Mouse (Mus musculus): ENCODE measurements around the gene Car12. TPM values are rescaled to one million over a fixed set of nuclear protein-coding genes. Genes with fewer than 3 reads are reported as not detected.

Gene Car12
- 3.6 and 6.4 TPM in 2 replicates for polyA plus RNA-seq (2015; fragmentation: Nextera tagmentation; extraction: Ambion mirVana)

DNA sequence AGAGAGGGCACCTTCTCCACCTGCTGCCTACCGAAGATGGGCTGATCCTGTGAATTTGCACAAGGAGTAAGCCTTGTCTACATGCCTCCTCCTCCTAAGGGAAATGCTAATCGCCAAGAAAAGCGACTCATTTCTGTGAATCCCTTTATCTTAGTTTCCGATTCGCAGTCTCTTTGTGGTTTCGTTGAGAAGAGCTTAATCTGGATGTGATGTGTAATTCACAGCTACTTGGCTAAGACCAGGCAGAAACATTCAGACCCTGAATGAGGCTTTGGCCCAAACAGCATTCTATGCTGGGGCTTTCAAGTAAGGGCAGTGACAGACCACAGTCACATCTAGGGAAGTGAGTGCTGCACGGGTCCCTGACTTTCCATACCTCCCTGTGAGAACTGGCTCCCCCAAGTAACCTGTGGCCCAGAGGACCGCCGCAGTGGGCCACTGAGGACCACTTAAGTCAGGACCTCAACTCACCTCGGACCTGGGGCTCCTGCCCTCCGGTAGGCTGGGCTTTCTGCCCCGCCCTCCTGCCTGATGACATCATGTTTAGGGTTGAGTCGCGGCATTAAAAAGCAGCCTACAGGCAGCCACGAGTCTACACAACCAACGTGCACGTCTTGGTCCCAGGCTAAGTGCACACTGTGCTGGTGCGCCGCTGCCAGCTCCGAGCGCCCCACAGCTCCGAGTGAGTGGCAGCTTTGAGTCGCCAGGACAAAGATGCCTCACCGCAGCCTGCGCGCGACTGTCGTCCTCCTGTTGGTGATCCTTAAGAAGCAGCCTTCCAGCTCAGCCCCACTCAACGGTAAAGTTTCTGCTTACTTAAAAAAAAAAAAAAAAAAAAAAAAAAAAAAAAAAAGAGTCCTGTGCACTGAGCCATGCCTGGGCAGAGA is at the start of gene Car12:
Gene Car12, plus strand, starts transcription at position 552 of the 887 bp plus-strand sequence.
- no peak within 1 kb of the TSS for H3K27ac ChIP-seq (replicated peaks)
- H3K36me3 ChIP-seq = no peaks in the 10 kb centered on the region
- peak; percentile 81 for ATAC-seq (replicated peaks)
- peak within 1 kb of the TSS; percentile 74 for H3K4me2 ChIP-seq (replicated peaks)
- peak within 1 kb of the TSS; percentile 43 for H3K4me3 ChIP-seq
- 14% methylated on average over 29 of the region's 29 CpGs for WGBS
- H3K9ac ChIP-seq (replicated peaks) = peak within 1 kb of the TSS; percentile 45
- H3K27me3 ChIP-seq = 0 out of 2 replicates have a peak, but pooled peaks cover 4% of the 10 kb centered on the region
- peaks cover 37% of the 10 kb centered on the region for H3K4me1 ChIP-seq
- H3K9me3 ChIP-seq = no peaks in the 10 kb centered on the region

- Histone ChIP-seq H3K9ac (replicated peaks) (no peak overlapping the region), H3K36me3 (no peaks in the 10 kb centered on the region), H3K4me3 (no peak overlapping the region), H3K4me2 (replicated peaks) (no peak overlapping the region), H3K27ac (replicated peaks) (no peak overlapping the region), H3K27me3 (no peaks in the 10 kb centered on the region), H3K4me1 (peaks cover 4% of the 10 kb centered on the region), H3K9me3 (no peaks in the 10 kb centered on the region)
- ATAC-seq (replicated peaks) = no peak
- WGBS = 83% methylated on average over 3 of the region's 3 CpGs
These were observed 49.7 kb upstream of the Car12 start for GRCm38 (mm10) chr9:66663764-66664163.

DNA sequence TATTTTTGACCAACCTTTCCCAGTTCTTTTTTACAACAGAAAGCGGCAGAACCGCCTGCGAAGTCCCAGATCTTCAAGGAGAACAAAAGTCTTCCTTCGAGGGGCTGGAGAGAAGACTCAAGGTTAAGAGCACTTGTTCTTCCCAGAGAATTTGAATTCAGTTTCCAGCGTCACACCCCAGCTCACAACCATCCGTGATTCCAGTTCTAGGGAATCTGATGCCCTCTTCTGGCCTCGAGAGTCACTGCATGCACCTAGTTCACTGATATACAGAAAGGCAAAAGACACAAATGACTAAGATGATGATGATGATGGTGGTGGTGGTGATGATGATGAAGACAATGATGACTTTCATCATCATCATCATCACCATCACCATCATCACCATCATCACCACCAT is 48.9 kb upstream of the Car12 start:
- H3K4me1 ChIP-seq = peaks cover 4% of the 10 kb centered on the region
- no peak overlapping the region for H3K27ac ChIP-seq (replicated peaks)
- no peak overlapping the region for H3K4me2 ChIP-seq (replicated peaks)
- H3K9ac ChIP-seq (replicated peaks) = no peak overlapping the region
- 90% methylated on average over 7 of the region's 7 CpGs for WGBS
- no peak for ATAC-seq (replicated peaks)
- H3K27me3 ChIP-seq = no peaks in the 10 kb centered on the region
- no peaks in the 10 kb centered on the region for H3K36me3 ChIP-seq
- no peak overlapping the region for H3K4me3 ChIP-seq
- no peaks in the 10 kb centered on the region for H3K9me3 ChIP-seq

GRCm38 (mm10) chr9:66666153-66666552 is 47.3 kb upstream of the Car12 start:
- peaks cover 4% of the 10 kb centered on the region for H3K4me1 ChIP-seq
- no peaks in the 10 kb centered on the region for H3K36me3 ChIP-seq
- H3K4me2 ChIP-seq (replicated peaks) = no peak overlapping the region
- 79% methylated on average over 3 of the region's 3 CpGs for WGBS
- H3K27me3 ChIP-seq = no peaks in the 10 kb centered on the region
- no peak overlapping the region for H3K27ac ChIP-seq (replicated peaks)
- H3K9me3 ChIP-seq = no peaks in the 10 kb centered on the region
- H3K9ac ChIP-seq (replicated peaks) = no peak overlapping the region
- no peak overlapping the region for H3K4me3 ChIP-seq
- ATAC-seq (replicated peaks) = no peak

DNA sequence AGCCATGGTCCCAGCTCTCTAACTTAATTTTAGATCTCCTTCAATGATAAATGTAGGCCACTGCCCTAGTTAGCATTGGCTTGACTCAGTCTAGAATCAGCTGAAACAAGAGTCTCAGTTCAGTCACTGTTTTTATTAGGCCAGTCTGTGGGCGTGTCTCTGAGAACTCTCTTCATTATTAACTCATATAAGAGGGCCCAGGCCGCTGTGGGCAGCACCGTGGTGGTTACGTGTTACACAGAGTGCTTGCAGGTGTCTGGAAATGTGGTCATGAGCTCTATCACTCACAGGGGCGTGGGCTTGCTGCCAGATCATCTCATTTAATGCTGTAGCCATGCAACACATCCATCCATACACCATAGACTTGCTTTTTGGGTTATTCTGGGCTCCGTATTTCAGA is 46.4 kb upstream of the Car12 start:
- no peak for ATAC-seq (replicated peaks)
- no peak overlapping the region for H3K9ac ChIP-seq (replicated peaks)
- H3K27ac ChIP-seq (replicated peaks) = no peak overlapping the region
- H3K9me3 ChIP-seq = no peaks in the 10 kb centered on the region
- no peak overlapping the region for H3K4me2 ChIP-seq (replicated peaks)
- WGBS = 79% methylated on average over 6 of the region's 6 CpGs
- no peaks in the 10 kb centered on the region for H3K36me3 ChIP-seq
- no peaks in the 10 kb centered on the region for H3K27me3 ChIP-seq
- H3K4me3 ChIP-seq = no peak overlapping the region
- no peaks in the 10 kb centered on the region for H3K4me1 ChIP-seq

- Histone ChIP-seq H3K27ac (replicated peaks) (no peak overlapping the region), H3K27me3 (no peaks in the 10 kb centered on the region), H3K9me3 (no peaks in the 10 kb centered on the region), H3K4me2 (replicated peaks) (no peak overlapping the region), H3K4me3 (no peak overlapping the region), H3K36me3 (no peaks in the 10 kb centered on the region), H3K4me1 (no peaks in the 10 kb centered on the region), H3K9ac (replicated peaks) (no peak overlapping the region)
- 96% methylated on average over 4 of the region's 4 CpGs for WGBS
- ATAC-seq (replicated peaks) = no peak
These were observed 45.6 kb upstream of the Car12 start for GRCm38 (mm10) chr9:66667868-66668267.

DNA sequence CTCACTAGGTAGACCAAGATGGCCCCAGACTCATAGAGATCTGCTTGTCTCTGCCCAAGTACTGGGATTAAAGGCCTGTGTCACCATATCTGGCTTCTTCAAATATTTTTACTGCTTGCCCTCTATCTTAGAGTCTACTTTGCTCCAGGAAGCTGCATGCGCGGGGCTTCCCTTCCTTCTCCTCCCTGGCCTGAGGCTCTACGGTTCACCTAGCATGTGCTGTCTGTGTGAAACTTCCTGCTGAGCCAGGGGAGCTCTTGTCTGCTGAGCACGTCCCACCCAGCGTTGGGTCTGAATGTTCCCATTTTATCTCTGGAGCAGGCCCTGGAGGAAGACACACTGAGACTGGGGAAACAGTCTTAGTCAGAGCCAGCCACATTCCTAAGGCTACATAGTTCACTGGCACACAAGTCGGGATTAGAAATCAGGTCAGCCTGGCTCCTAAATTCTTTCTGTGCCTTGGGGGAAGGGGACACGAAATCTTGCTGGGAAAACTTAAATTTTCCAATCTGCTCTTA is 43.9 kb upstream of the Car12 start:
- 72% methylated on average over 7 of the region's 7 CpGs for WGBS
- ATAC-seq (replicated peaks) = no peak

GRCm38 (mm10) chr9:66673771-66674170 is 39.7 kb upstream of the Car12 start:
- H3K36me3 ChIP-seq = no peaks in the 10 kb centered on the region
- no peak for ATAC-seq (replicated peaks)
- 80% methylated on average over 2 of the region's 2 CpGs for WGBS
- H3K4me3 ChIP-seq = no peak overlapping the region
- H3K4me1 ChIP-seq = no peaks in the 10 kb centered on the region
- no peak overlapping the region for H3K9ac ChIP-seq (replicated peaks)
- no peak overlapping the region for H3K27ac ChIP-seq (replicated peaks)
- no peak overlapping the region for H3K4me2 ChIP-seq (replicated peaks)
- no peaks in the 10 kb centered on the region for H3K27me3 ChIP-seq
- H3K9me3 ChIP-seq = no peaks in the 10 kb centered on the region

More for the DNA sequence above, 43.9 kb upstream of the Car12 start:
- no peaks in the 10 kb centered on the region for H3K36me3 ChIP-seq
- no peaks in the 10 kb centered on the region for H3K4me1 ChIP-seq
- no peaks in the 10 kb centered on the region for H3K9me3 ChIP-seq
- no peak overlapping the region for H3K4me3 ChIP-seq
- H3K27ac ChIP-seq (replicated peaks) = no peak overlapping the region
- H3K9ac ChIP-seq (replicated peaks) = no peak overlapping the region
- no peak overlapping the region for H3K4me2 ChIP-seq (replicated peaks)
- no peaks in the 10 kb centered on the region for H3K27me3 ChIP-seq

- H3K27me3 ChIP-seq = no peaks in the 10 kb centered on the region
These were observed 37.9 kb upstream of the Car12 start for GRCm38 (mm10) chr9:66675566-66675965.

DNA sequence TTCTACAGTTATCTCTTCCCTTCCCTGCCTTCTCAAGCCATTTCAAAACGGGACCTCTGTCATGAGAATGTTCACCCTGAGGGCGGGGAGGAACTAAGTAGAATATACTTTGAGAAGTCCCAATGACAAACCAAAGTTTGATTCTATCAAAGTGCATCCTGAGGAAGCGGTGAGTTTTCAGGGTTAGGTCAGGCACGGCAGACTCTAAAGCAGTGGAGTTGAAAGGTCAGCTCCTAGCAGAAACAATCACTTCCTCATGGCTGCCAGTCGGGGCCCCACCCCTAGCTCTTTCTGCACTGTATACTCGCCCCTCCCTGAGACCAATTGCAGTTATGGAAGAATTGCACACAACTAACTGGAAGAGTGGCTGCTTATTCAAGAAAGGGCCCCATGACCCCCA is 33.4 kb upstream of the Car12 start:
- Histone ChIP-seq H3K27me3 (no peaks in the 10 kb centered on the region), H3K36me3 (no peaks in the 10 kb centered on the region), H3K27ac (replicated peaks) (no peak overlapping the region), H3K4me2 (replicated peaks) (no peak overlapping the region), H3K9me3 (no peaks in the 10 kb centered on the region), H3K4me3 (no peak overlapping the region), H3K9ac (replicated peaks) (no peak overlapping the region), H3K4me1 (no peaks in the 10 kb centered on the region)
- ATAC-seq (replicated peaks) = no peak
- WGBS = 73% methylated on average over 6 of the region's 6 CpGs

More at GRCm38 (mm10) chr9:66675566-66675965, 37.9 kb upstream of the Car12 start:
- no peaks in the 10 kb centered on the region for H3K4me1 ChIP-seq
- no peaks in the 10 kb centered on the region for H3K36me3 ChIP-seq
- H3K9ac ChIP-seq (replicated peaks) = no peak overlapping the region
- H3K9me3 ChIP-seq = no peaks in the 10 kb centered on the region
- ATAC-seq (replicated peaks) = no peak
- no peak overlapping the region for H3K27ac ChIP-seq (replicated peaks)
- H3K4me3 ChIP-seq = no peak overlapping the region
- 89% methylated on average over 1 of the region's 1 CpGs for WGBS
- no peak overlapping the region for H3K4me2 ChIP-seq (replicated peaks)

GRCm38 (mm10) chr9:66682822-66683221 is 30.7 kb upstream of the Car12 start:
- Histone ChIP-seq H3K27ac (replicated peaks) (no peak overlapping the region), H3K4me1 (no peaks in the 10 kb centered on the region), H3K4me3 (no peak overlapping the region), H3K9ac (replicated peaks) (no peak overlapping the region), H3K9me3 (no peaks in the 10 kb centered on the region), H3K27me3 (no peaks in the 10 kb centered on the region), H3K4me2 (replicated peaks) (no peak overlapping the region), H3K36me3 (no peaks in the 10 kb centered on the region)
- ATAC-seq (replicated peaks) = no peak
- WGBS = 93% methylated on average over 3 of the region's 3 CpGs

GRCm38 (mm10) chr9:66685730-66686129 is 27.8 kb upstream of the Car12 start:
- ATAC-seq (replicated peaks) = no peak
- WGBS = 85% methylated on average over 6 of the region's 6 CpGs
- Histone ChIP-seq H3K27ac (replicated peaks) (no peak overlapping the region), H3K27me3 (no peaks in the 10 kb centered on the region), H3K9ac (replicated peaks) (no peak overlapping the region), H3K4me2 (replicated peaks) (no peak overlapping the region), H3K4me1 (no peaks in the 10 kb centered on the region), H3K9me3 (no peaks in the 10 kb centered on the region), H3K4me3 (no peak overlapping the region), H3K36me3 (no peaks in the 10 kb centered on the region)
